ENCODE assay signal across 8 mouse cellular contexts in genomic region chr4:155222841-155223593, GRCm38 (mm10). TPM values are rescaled to one million over a fixed set of nuclear protein-coding genes. Genes with fewer than 3 reads are reported as not detected.
DNase-seq lines count a peak whose midpoint lies in the region; ATAC-seq lines count a peak whose summit lies in the region.

No protein-coding gene starts in this region.

- no peaks in the 10 kb centered on the region for H3K9me3 ChIP-seq in forebrain, embryonic 10.5 days
- H3K9me3 ChIP-seq in heart, embryonic 16.5 days (replicated peaks; ENCODE audit: control insufficient read depth, low read length) = no peaks in the 10 kb centered on the region
- H3K9me3 ChIP-seq in liver, embryonic 15.5 days (replicated peaks) = no peaks in the 10 kb centered on the region
- H3K9me3 ChIP-seq in neural tube, embryonic 12.5 days = no peaks in the 10 kb centered on the region

- peaks cover 20% of the 10 kb centered on the region for H3K36me3 ChIP-seq in forebrain, embryonic 10.5 days (replicated peaks)
- H3K36me3 ChIP-seq in heart, embryonic 16.5 days (ENCODE audit: control insufficient read depth, insufficient read depth) = no peaks in the 10 kb centered on the region
- no peaks in the 10 kb centered on the region for H3K36me3 ChIP-seq in liver, embryonic 15.5 days (replicated peaks)
- no peaks in the 10 kb centered on the region for H3K36me3 ChIP-seq in neural tube, embryonic 12.5 days

- H3K27ac ChIP-seq in forebrain, embryonic 10.5 days = peak overlapping the region; percentile 97
- peak overlapping the region; percentile 94 for H3K27ac ChIP-seq in heart, embryonic 16.5 days (ENCODE audit: low read length)
- H3K27ac ChIP-seq in liver, embryonic 15.5 days (replicated peaks) = peak overlapping the region; percentile 89
- peak overlapping the region; percentile 90 for H3K27ac ChIP-seq in neural tube, embryonic 12.5 days

- ATAC-seq in CD4-positive, CD25-positive, alpha-beta regulatory T cell, adult 4 months = peak; percentile 89
- ATAC-seq in heart, embryonic 16.5 days (replicated peaks; ENCODE audit: extremely low read depth, insufficient read depth, low FRiP score) = peak; percentile 98
- ATAC-seq in liver, embryonic 15.5 days (ENCODE audit: insufficient read depth) = peak; percentile 95
- peak; percentile 100 for ATAC-seq in neural tube, embryonic 12.5 days (ENCODE audit: low FRiP score, low read depth)

- peak overlapping the region; percentile 97 for H3K9ac ChIP-seq in heart, embryonic 16.5 days (ENCODE audit: low read length)
- H3K9ac ChIP-seq in liver, embryonic 15.5 days = peak overlapping the region; percentile 73
- peak overlapping the region; percentile 83 for H3K9ac ChIP-seq in neural tube, embryonic 12.5 days

- peaks cover 55% of the 10 kb centered on the region for H3K4me1 ChIP-seq in forebrain, embryonic 10.5 days
- peaks cover 28% of the 10 kb centered on the region for H3K4me1 ChIP-seq in heart, embryonic 16.5 days (ENCODE audit: control insufficient read depth, insufficient read depth, low read length)
- peaks cover 56% of the 10 kb centered on the region for H3K4me1 ChIP-seq in liver, embryonic 15.5 days (replicated peaks)
- H3K4me1 ChIP-seq in neural tube, embryonic 12.5 days = peaks cover 42% of the 10 kb centered on the region

- peak overlapping the region; percentile 96 for H3K4me3 ChIP-seq in forebrain, embryonic 10.5 days
- H3K4me3 ChIP-seq in heart, embryonic 16.5 days (ENCODE audit: low read length) = peak overlapping the region; percentile 90
- H3K4me3 ChIP-seq in liver, embryonic 15.5 days (replicated peaks) = peak overlapping the region; percentile 58
- H3K4me3 ChIP-seq in neural tube, embryonic 12.5 days = peak overlapping the region; percentile 95

- WGBS in forebrain, embryonic 10.5 days = 8% methylated on average over 108 of the region's 116 CpGs
- under 1% methylated on average over 94 of the region's 116 CpGs for WGBS in heart, embryonic 16.5 days
- WGBS in liver, embryonic 15.5 days (ENCODE audit: insufficient replicate concordance) = under 1% methylated on average over 51 of the region's 116 CpGs
- under 1% methylated on average over 95 of the region's 116 CpGs for WGBS in neural tube, embryonic 12.5 days

- DNase-seq in c-Kit-negative CD71-positive TER-119-positive erythroid progenitor cells, embryonic 14.5 days (ENCODE audit: low read depth, low spot score) = peak; percentile 69
- DNase-seq in forebrain, embryonic 10.5 days (ENCODE audit: extremely low spot score, low spot score) = peak; percentile 99
- DNase-seq in kidney, postnatal 36 days = peak; percentile 98 to 100
- DNase-seq in telencephalon, adult 2 months (ENCODE audit: low read depth, low spot score) = peak; percentile 93

- peak overlapping the region; percentile 81 for H3K4me2 ChIP-seq in heart, embryonic 16.5 days (ENCODE audit: low read depth, low read length)
- H3K4me2 ChIP-seq in liver, embryonic 15.5 days = peak overlapping the region; percentile 92
- H3K4me2 ChIP-seq in neural tube, embryonic 12.5 days (replicated peaks) = peak overlapping the region; percentile 71

- peaks cover 13% of the 10 kb centered on the region for H3K27me3 ChIP-seq in forebrain, embryonic 10.5 days (ENCODE audit: poor library complexity, severe bottlenecking)
- H3K27me3 ChIP-seq in heart, embryonic 16.5 days (ENCODE audit: control insufficient read depth, insufficient read depth, low read length) = no peaks in the 10 kb centered on the region
- peaks cover 87% of the 10 kb centered on the region for H3K27me3 ChIP-seq in liver, embryonic 15.5 days
- no peaks in the 10 kb centered on the region for H3K27me3 ChIP-seq in neural tube, embryonic 12.5 days (replicated peaks)

RNA-seq across cellular contexts. Expression of gene Ski, which starts 0.6 kb away (rescaled TPM):
- polyA plus RNA-seq in CD4-positive, CD25-positive, alpha-beta regulatory T cell, adult 4 months (2017; shearing (Covaris generic)) = 10 to 100 TPM; 20.6 to 28.2 TPM
- polyA plus RNA-seq in forebrain, embryonic 10.5 days (2016; fragmentation: Nextera tagmentation; extraction: Ambion mirVana) = 8.6 and 9.7 TPM in 2 replicates
- polyA plus RNA-seq in heart, embryonic 16.5 days (2015; fragmentation: Nextera tagmentation; extraction: Ambion mirVana) = 12.1 and 12.3 TPM in 2 replicates
- 2.1 and 2.6 TPM in 2 replicates for polyA plus RNA-seq in liver, embryonic 15.5 days (2015; fragmentation: Nextera tagmentation; extraction: Ambion mirVana)
- 12.3 and 13.2 TPM in 2 replicates for polyA plus RNA-seq in neural tube, embryonic 12.5 days (2016; fragmentation: Nextera tagmentation; extraction: Ambion mirVana)

RNA-seq across cellular contexts. Expression of gene Faap20, which starts 26.6 kb away (rescaled TPM):
- polyA plus RNA-seq in CD4-positive, CD25-positive, alpha-beta regulatory T cell, adult 4 months (2017; shearing (Covaris generic)) = 10 to 100 TPM; 50.4 to 58.5 TPM
- polyA plus RNA-seq in forebrain, embryonic 10.5 days (2016; fragmentation: Nextera tagmentation; extraction: Ambion mirVana) = 108 and 110 TPM in 2 replicates
- 68.4 and 73.8 TPM in 2 replicates for polyA plus RNA-seq in heart, embryonic 16.5 days (2015; fragmentation: Nextera tagmentation; extraction: Ambion mirVana)
- polyA plus RNA-seq in liver, embryonic 15.5 days (2015; fragmentation: Nextera tagmentation; extraction: Ambion mirVana) = 18.2 and 19.7 TPM in 2 replicates
- 87.5 and 89.3 TPM in 2 replicates for polyA plus RNA-seq in neural tube, embryonic 12.5 days (2016; fragmentation: Nextera tagmentation; extraction: Ambion mirVana)

Comparison
In these comparisons a context has a peak if more than half of its experiments do, and no peak if none do; other contexts are left out.
1. Peak in every context shown above with its lines: DNase-seq, ATAC-seq, H3K4me3 ChIP-seq and H3K27ac ChIP-seq.